Mouse (Mus musculus) forebrain, embryonic 10.5 days (tissue): ENCODE results near the gene Ccdc174. TPM values are rescaled to one million over a fixed set of nuclear protein-coding genes. Genes with fewer than 3 reads are reported as not detected.
"Not testable (repeated sequence)": the region's sequence is repeated elsewhere in the genome, so short reads cannot be mapped to it uniquely, and the experiment has no call there.

ENCODE experiments used
- DNase-seq: peaks from one replicate; pipeline ENCODE4 v3.0.0-alpha.2; 2017; ENCODE audit warnings: low spot score; ENCODE audit errors: extremely low spot score
- H3K27ac ChIP-seq: fragments of 300-500 bp; sonication (generic); 2 replicates; pipeline ENCODE4 v1.5.1; 2016; ENCODE audit warnings: mild to moderate bottlenecking
- H3K27me3 ChIP-seq: fragments of 300-500 bp; sonication (generic); 2 replicates; pipeline ENCODE4 v1.6.1; 2016; ENCODE audit warnings: mild to moderate bottlenecking; ENCODE audit not compliant: poor library complexity, severe bottlenecking
- H3K36me3 ChIP-seq: fragments of 300-500 bp; sonication (generic); replicated peaks from 2 replicates; pipeline ENCODE4 v1.6.1; 2016; ENCODE audit warnings: mild to moderate bottlenecking, moderate library complexity
- H3K4me1 ChIP-seq: fragments of 300-500 bp; sonication (generic); 2 replicates; pipeline ENCODE4 v1.6.1; 2016
- H3K4me3 ChIP-seq: fragments of 300-500 bp; sonication (generic); 2 replicates; pipeline ENCODE4 v1.5.1; 2016; ENCODE audit warnings: mild to moderate bottlenecking, moderate library complexity
- H3K9me3 ChIP-seq: fragments of 300-500 bp; sonication (generic); 2 replicates; pipeline ENCODE4 v1.6.1; 2016; ENCODE audit warnings: mild to moderate bottlenecking, moderate library complexity
- WGBS: fragments of 180-500 bp; shearing (Covaris S2); methylation state at CpG from one replicate; pipeline ENCODE4 v1.1.7; 2016; 5-methylcytosine and 5-hydroxymethylcytosine counted together
- polyA plus RNA-seq: library from polyadenylated mRNA; unstranded; fragments of >200 nt; fragmentation: Nextera tagmentation; extraction: Ambion mirVana; gene quantifications from 2 replicates; pipeline ENCODE4 v1.2.1, GENCODE M21; 2016

The Ccdc174 gene
- polyA plus RNA-seq, 1 experiment from 2014 or later, result 36.8 TPM

GRCm38 (mm10) chr6:91883859-91884258, 6.0 kb downstream of the Ccdc174 start:
- H3K27me3 ChIP-seq, result no peaks in the 10 kb centered on the region
- H3K36me3 ChIP-seq, result peaks cover 84% of the 10 kb centered on the region
- DNase-seq, result no peak
- 87% methylated on average over 2 of the region's 2 CpGs for WGBS
- H3K4me1 ChIP-seq, result peaks cover 11% of the 10 kb centered on the region
- H3K27ac ChIP-seq, result no peak overlapping the region
- no peak overlapping the region for H3K4me3 ChIP-seq
- H3K9me3 ChIP-seq, result no peaks in the 10 kb centered on the region

GRCm38 (mm10) chr6:91889255-91889906, 11.5 kb downstream of the Ccdc174 start:
- 87% methylated on average over 3 of the region's 3 CpGs for WGBS
- H3K27me3 ChIP-seq, result no peaks in the 10 kb centered on the region
- H3K4me3 ChIP-seq, result no peak overlapping the region
- no peak overlapping the region for H3K27ac ChIP-seq
- H3K4me1 ChIP-seq, result no peaks in the 10 kb centered on the region
- no peaks in the 10 kb centered on the region for H3K9me3 ChIP-seq
- DNase-seq, result no peak
- peaks cover 92% of the 10 kb centered on the region for H3K36me3 ChIP-seq

GRCm38 (mm10) chr6:91890615-91891014, 12.8 kb downstream of the Ccdc174 start:
- no peaks in the 10 kb centered on the region for H3K27me3 ChIP-seq
- 93% methylated on average over 5 of the region's 5 CpGs for WGBS
- peaks cover 93% of the 10 kb centered on the region for H3K36me3 ChIP-seq
- H3K9me3 ChIP-seq, result no peaks in the 10 kb centered on the region
- H3K4me3 ChIP-seq, result no peak overlapping the region
- no peak overlapping the region for H3K27ac ChIP-seq
- no peaks in the 10 kb centered on the region for H3K4me1 ChIP-seq
- DNase-seq, result no peak

- no peaks in the 10 kb centered on the region for H3K27me3 ChIP-seq
- peaks cover 93% of the 10 kb centered on the region for H3K36me3 ChIP-seq
- H3K9me3 ChIP-seq, result no peaks in the 10 kb centered on the region
- no peaks in the 10 kb centered on the region for H3K4me1 ChIP-seq
- no peak overlapping the region for H3K4me3 ChIP-seq
- 89% methylated on average over 2 of the region's 2 CpGs for WGBS
- DNase-seq, result no peak
- H3K27ac ChIP-seq, result no peak overlapping the region
Observed at GRCm38 (mm10) chr6:91891776-91892175, 13.9 kb downstream of the Ccdc174 start.

- Histone ChIP-seq H3K27ac (no peak overlapping the region), H3K9me3 (no peaks in the 10 kb centered on the region), H3K4me3 (no peak overlapping the region), H3K4me1 (no peaks in the 10 kb centered on the region), H3K27me3 (no peaks in the 10 kb centered on the region), H3K36me3 (peaks cover 95% of the 10 kb centered on the region)
- WGBS, result 92% methylated on average over 3 of the region's 3 CpGs
- DNase-seq, result no peak
Observed at GRCm38 (mm10) chr6:91896783-91897182, 18.9 kb downstream of the Ccdc174 start.

- no peaks in the 10 kb centered on the region for H3K27me3 ChIP-seq
- WGBS, result 47% methylated on average over 5 of the region's 5 CpGs
- no peaks in the 10 kb centered on the region for H3K4me1 ChIP-seq
- DNase-seq, result peak; percentile 70
- peaks cover 55% of the 10 kb centered on the region for H3K36me3 ChIP-seq
- H3K27ac ChIP-seq, result no peak overlapping the region
- no peak overlapping the region for H3K4me3 ChIP-seq
- no peaks in the 10 kb centered on the region for H3K9me3 ChIP-seq
Observed at GRCm38 (mm10) chr6:91901505-91901904, 23.7 kb downstream of the Ccdc174 start.

GRCm38 (mm10) chr6:91902509-91902908, 24.7 kb downstream of the Ccdc174 start, which contains the start of gene 4930590J08Rik:
4930590J08Rik (plus strand) TSS chr6:91902809.
- H3K4me1 ChIP-seq, DNase-seq, H3K27me3 ChIP-seq, H3K27ac ChIP-seq, H3K4me3 ChIP-seq, H3K9me3 ChIP-seq: not testable (repeated sequence)
- H3K36me3 ChIP-seq, result peaks cover 45% of the 10 kb centered on the region
- 96% methylated on average over 2 of the region's 2 CpGs for whole genome bisulfite sequencing

- H3K4me3 ChIP-seq, result no peak overlapping the region
- no peaks in the 10 kb centered on the region for H3K4me1 ChIP-seq
- H3K27me3 ChIP-seq, result no peaks in the 10 kb centered on the region
- 91% methylated on average over 10 of the region's 10 CpGs for WGBS
- no peaks in the 10 kb centered on the region for H3K9me3 ChIP-seq
- H3K27ac ChIP-seq, result no peak overlapping the region
- no peaks in the 10 kb centered on the region for H3K36me3 ChIP-seq
- DNase-seq, result no peak
Observed at GRCm38 (mm10) chr6:91914011-91914410, 36.2 kb downstream of the Ccdc174 start.

GRCm38 (mm10) chr6:91917286-91917685, 39.4 kb downstream of the Ccdc174 start:
- Histone ChIP-seq H3K9me3 (no peaks in the 10 kb centered on the region), H3K27ac (no peak overlapping the region), H3K4me3 (no peak overlapping the region), H3K36me3 (no peaks in the 10 kb centered on the region), H3K4me1 (no peaks in the 10 kb centered on the region), H3K27me3 (no peaks in the 10 kb centered on the region)
- DNase-seq, result no peak
- WGBS, result 62% methylated on average over 4 of the region's 4 CpGs

GRCm38 (mm10) chr6:91917716-91918115, 39.9 kb downstream of the Ccdc174 start:
- no peaks in the 10 kb centered on the region for H3K36me3 ChIP-seq
- WGBS, result 85% methylated on average over 11 of the region's 11 CpGs
- H3K4me1 ChIP-seq, result no peaks in the 10 kb centered on the region
- no peak overlapping the region for H3K4me3 ChIP-seq
- no peaks in the 10 kb centered on the region for H3K9me3 ChIP-seq
- H3K27ac ChIP-seq, result no peak overlapping the region
- H3K27me3 ChIP-seq, result no peaks in the 10 kb centered on the region
- DNase-seq, result no peak

- Histone ChIP-seq H3K36me3 (no peaks in the 10 kb centered on the region), H3K27me3 (no peaks in the 10 kb centered on the region), H3K4me1 (no peaks in the 10 kb centered on the region), H3K9me3 (no peaks in the 10 kb centered on the region), H3K4me3 (no peak overlapping the region), H3K27ac (no peak overlapping the region)
- DNase-seq, result no peak
- 92% methylated on average over 5 of the region's 5 CpGs for WGBS
Observed at GRCm38 (mm10) chr6:91931231-91931630, 53.4 kb downstream of the Ccdc174 start.

GRCm38 (mm10) chr6:91938491-91938890, 60.6 kb downstream of the Ccdc174 start:
- DNase-seq, result no peak
- Histone ChIP-seq H3K36me3 (no peaks in the 10 kb centered on the region), H3K4me3 (no peak overlapping the region), H3K9me3 (no peaks in the 10 kb centered on the region), H3K4me1 (peaks cover 24% of the 10 kb centered on the region), H3K27me3 (no peaks in the 10 kb centered on the region), H3K27ac (no peak overlapping the region)
- WGBS, result 57% methylated on average over 4 of the region's 4 CpGs

GRCm38 (mm10) chr6:91948426-91948825, 70.6 kb downstream of the Ccdc174 start:
- 90% methylated on average over 2 of the region's 2 CpGs for WGBS
- no peaks in the 10 kb centered on the region for H3K27me3 ChIP-seq
- no peak for DNase-seq
- no peak overlapping the region for H3K4me3 ChIP-seq
- H3K9me3 ChIP-seq, result no peaks in the 10 kb centered on the region
- no peaks in the 10 kb centered on the region for H3K36me3 ChIP-seq
- H3K4me1 ChIP-seq, result peaks cover 13% of the 10 kb centered on the region
- no peak overlapping the region for H3K27ac ChIP-seq
